Mouse (Mus musculus) midbrain, postnatal 0 days (tissue): ENCODE measurements at regions not wholly inside any gene's neighbourhood (a gene's known extent, or its start where the extent isn't known, plus 50 kb on each side); places are given as distances from the start of the nearest gene placed in this dataset.

Experiments
- ATAC-seq: fragments of 200-750 bp; cut with Nextera tagmentation; 2 replicates; pipeline ENCODE4 v1.8.0; 2017; ENCODE audit warnings: moderate number of reproducible peaks, mild to moderate bottlenecking, moderate TSS enrichment, moderate library complexity; ENCODE audit not compliant: low FRiP score
- DNase-seq: peaks from one replicate; pipeline ENCODE4 v3.0.0-alpha.2; 2015; ENCODE audit warnings: low spot score
- H3K27ac ChIP-seq: fragments of 300-500 bp; sonication (generic); 2 replicates; pipeline ENCODE4 v1.5.1; 2014; ENCODE audit warnings: low read depth, mild to moderate bottlenecking, low read length, mixed read lengths
- H3K27me3 ChIP-seq: fragments of 300-500 bp; sonication (generic); 2 replicates; pipeline ENCODE4 v1.6.1; 2014; ENCODE audit warnings: low read length, control low read depth, mixed read lengths; ENCODE audit not compliant: insufficient read depth
- H3K36me3 ChIP-seq: fragments of 300-500 bp; sonication (generic); 2 replicates; pipeline ENCODE4 v1.6.1; 2014; ENCODE audit warnings: low read length, control low read depth, mixed read lengths; ENCODE audit not compliant: insufficient read depth
- H3K4me1 ChIP-seq: fragments of 300-500 bp; sonication (generic); 2 replicates; pipeline ENCODE4 v1.6.1; 2014; ENCODE audit warnings: mild to moderate bottlenecking, control low read depth, antibody characterized with exemption, low read length, mixed read lengths; ENCODE audit not compliant: insufficient read depth
- H3K4me2 ChIP-seq: fragments of 300-500 bp; sonication (generic); 2 replicates; pipeline ENCODE4 v1.6.1; 2014; ENCODE audit warnings: low read depth, mild to moderate bottlenecking, low read length, mixed read lengths; ENCODE audit not compliant: poor library complexity, severe bottlenecking
- H3K4me3 ChIP-seq: fragments of 300-500 bp; sonication (generic); 2 replicates; pipeline ENCODE4 v1.5.1; 2014; ENCODE audit warnings: low read depth, mild to moderate bottlenecking, low read length, moderate library complexity
- H3K9ac ChIP-seq: fragments of 300-500 bp; sonication (generic); replicated peaks from 2 replicates; pipeline ENCODE4 v1.6.1; 2014; ENCODE audit warnings: mild to moderate bottlenecking, low read length, moderate library complexity, mixed read lengths; ENCODE audit not compliant: poor library complexity, severe bottlenecking
- H3K9me3 ChIP-seq: fragments of 300-500 bp; sonication (generic); 2 replicates; pipeline ENCODE4 v1.6.1; 2016; ENCODE audit warnings: low read length, control low read depth
- CTCF ChIP-seq: IDR thresholded peaks from 2 replicates; pipeline ENCODE4 v1.5.1; 2016; ENCODE audit warnings: antibody characterized with exemption, mild to moderate bottlenecking
- WGBS: fragments of 180-500 bp; shearing (Covaris S2); extraction: QIAGEN DNeasy Blood & Tissue Kit; methylation state at CpG from one replicate; pipeline ENCODE4 v1.1.7; 2014; 5-methylcytosine and 5-hydroxymethylcytosine counted together

DNA sequence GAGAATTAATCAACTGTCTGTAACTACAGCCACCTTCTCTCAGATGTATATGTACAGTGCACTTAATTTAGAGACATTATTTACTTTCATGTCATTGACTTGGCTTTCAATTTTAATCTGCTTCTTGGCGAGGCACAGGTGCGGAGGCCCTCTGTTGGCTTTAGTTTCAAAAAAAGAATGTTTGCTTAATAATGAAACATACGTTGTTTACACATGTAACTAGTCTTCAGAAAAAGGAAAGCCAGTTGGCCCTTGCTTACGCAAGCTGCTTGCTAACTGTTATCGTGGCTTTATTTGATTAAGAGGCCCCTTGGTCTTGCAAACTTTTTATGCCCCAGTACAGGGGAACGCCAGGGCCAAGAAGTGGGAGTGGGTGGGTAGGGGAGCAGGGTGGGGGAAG lies 576.6 kb downstream of the Lmo7 start:
- no peak overlapping the region for H3K4me2 ChIP-seq
- no peak for TF ChIP-seq CTCF
- no peaks in the 10 kb centered on the region for H3K9me3 ChIP-seq
- DNase-seq: no peak
- WGBS: 87% methylated on average over 6 of the region's 6 CpGs
- no peak overlapping the region for H3K9ac ChIP-seq
- H3K27ac ChIP-seq: no peak overlapping the region
- no peaks in the 10 kb centered on the region for H3K27me3 ChIP-seq
- H3K36me3 ChIP-seq: no peaks in the 10 kb centered on the region
- no peak for ATAC-seq
- H3K4me3 ChIP-seq: no peak overlapping the region
- no peaks in the 10 kb centered on the region for H3K4me1 ChIP-seq

DNA sequence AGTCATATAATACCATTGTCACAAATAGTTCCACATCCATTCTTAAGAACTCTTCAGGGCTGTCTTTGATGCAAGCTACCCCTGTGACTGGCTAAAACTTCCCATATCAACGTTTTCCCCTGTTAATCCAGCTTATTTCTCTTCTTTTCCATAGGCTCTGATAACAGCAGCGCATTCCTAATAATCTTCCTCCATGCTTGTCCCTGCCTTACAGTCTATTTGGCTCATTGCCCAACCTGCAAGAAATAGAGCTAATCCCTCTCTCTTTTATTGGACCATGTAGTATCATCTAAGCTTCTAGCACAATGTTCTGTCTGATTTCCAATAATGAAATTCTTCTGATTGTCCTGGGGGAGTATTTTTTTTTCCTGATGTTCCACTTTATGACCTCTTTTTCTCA lies 573.1 kb downstream of the Lmo7 start:
- DNase-seq: no peak
- no peaks in the 10 kb centered on the region for H3K36me3 ChIP-seq
- no peaks in the 10 kb centered on the region for H3K9me3 ChIP-seq
- H3K9ac ChIP-seq: no peak overlapping the region
- H3K4me1 ChIP-seq: no peaks in the 10 kb centered on the region
- 37% methylated on average over 2 of the region's 2 CpGs for whole genome bisulfite sequencing
- ATAC-seq: no peak
- no peak overlapping the region for H3K27ac ChIP-seq
- no peak for TF ChIP-seq CTCF
- no peak overlapping the region for H3K4me2 ChIP-seq
- no peaks in the 10 kb centered on the region for H3K27me3 ChIP-seq
- H3K4me3 ChIP-seq: no peak overlapping the region

DNA sequence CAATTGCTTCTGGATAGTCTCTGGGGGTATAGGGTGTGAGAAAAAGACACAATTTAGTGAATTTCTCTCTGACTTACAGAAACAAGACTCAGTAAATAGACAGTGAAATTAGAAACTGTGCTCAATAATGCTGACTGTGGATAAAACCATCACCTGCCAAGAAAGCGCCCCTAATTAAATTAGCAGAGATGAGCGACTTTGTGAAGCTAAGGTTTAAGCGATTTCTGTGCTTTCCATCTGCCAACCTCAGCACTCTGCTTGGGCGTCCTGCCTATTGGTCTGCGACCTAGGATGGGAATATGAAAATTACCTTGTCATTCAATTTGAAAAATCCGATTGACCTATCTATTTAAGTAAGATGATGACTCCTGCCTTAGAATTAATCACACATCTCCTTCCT lies 570.5 kb downstream of the Lmo7 start:
- H3K27me3 ChIP-seq: no peaks in the 10 kb centered on the region
- no peaks in the 10 kb centered on the region for H3K36me3 ChIP-seq
- 78% methylated on average over 6 of the region's 6 CpGs for WGBS
- no peak overlapping the region for H3K9ac ChIP-seq
- H3K27ac ChIP-seq: no peak overlapping the region
- DNase-seq: peak; percentile 54
- ATAC-seq: no peak
- no peak for TF ChIP-seq CTCF
- H3K9me3 ChIP-seq: no peaks in the 10 kb centered on the region
- no peaks in the 10 kb centered on the region for H3K4me1 ChIP-seq
- no peak overlapping the region for H3K4me2 ChIP-seq
- no peak overlapping the region for H3K4me3 ChIP-seq

DNA sequence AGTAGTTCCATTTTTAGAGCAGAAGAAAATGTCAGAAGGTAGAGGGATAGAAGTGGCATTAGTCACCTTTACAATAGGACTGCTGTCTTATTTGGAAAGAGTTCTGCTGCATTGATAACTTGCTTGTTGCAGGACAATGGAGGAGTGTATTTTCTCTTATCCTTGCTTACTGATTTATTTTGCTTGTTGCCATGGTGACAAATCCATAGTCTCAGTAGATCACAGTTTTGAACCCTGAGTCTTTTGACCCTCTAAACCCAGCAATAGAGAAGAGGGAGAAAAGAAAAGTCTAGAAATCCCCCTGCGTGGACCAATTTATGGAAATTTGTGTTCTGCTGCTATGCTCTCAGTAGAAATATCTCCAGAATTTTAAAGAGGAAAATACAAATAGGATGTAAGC lies 561.6 kb downstream of the Lmo7 start:
- no peak for DNase-seq
- Histone ChIP-seq H3K9ac (no peak overlapping the region), H3K27ac (no peak overlapping the region), H3K36me3 (no peaks in the 10 kb centered on the region), H3K4me3 (no peak overlapping the region), H3K27me3 (no peaks in the 10 kb centered on the region), H3K9me3 (no peaks in the 10 kb centered on the region), H3K4me1 (no peaks in the 10 kb centered on the region), H3K4me2 (no peak overlapping the region)
- TF ChIP-seq CTCF: no peak
- no peak for ATAC-seq
- WGBS: 28% methylated on average over 1 of the region's 1 CpGs

DNA sequence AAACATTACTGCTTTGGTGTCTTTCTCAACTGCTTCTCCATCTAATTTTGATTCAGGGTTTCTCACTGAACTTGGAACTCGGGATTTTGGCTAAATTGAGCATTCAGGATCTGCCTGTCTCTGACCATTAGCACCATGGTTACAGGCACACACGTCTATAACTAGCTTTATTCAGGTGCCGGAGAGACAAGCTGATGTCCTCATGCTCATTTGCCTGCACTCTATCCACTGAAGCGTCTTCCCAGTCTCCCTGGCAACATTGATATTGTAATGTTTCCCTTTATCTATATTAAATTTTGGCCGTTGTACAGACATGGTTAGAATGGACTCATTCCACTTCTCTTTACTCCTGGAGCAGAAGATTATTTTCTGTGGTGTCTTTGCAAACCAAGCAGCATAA lies 520.3 kb downstream of the Lmo7 start:
- Histone ChIP-seq H3K4me3 (no peak overlapping the region), H3K4me2 (no peak overlapping the region), H3K27me3 (no peaks in the 10 kb centered on the region), H3K27ac (no peak overlapping the region), H3K36me3 (no peaks in the 10 kb centered on the region), H3K9me3 (no peaks in the 10 kb centered on the region), H3K9ac (no peak overlapping the region), H3K4me1 (peaks cover 4% of the 10 kb centered on the region; the same call in 1 of the 2 replicates)
- no peak for ATAC-seq
- peak; percentile 22 for DNase-seq
- 34% methylated on average over 5 of the region's 5 CpGs for WGBS
- no peak for TF ChIP-seq CTCF

DNA sequence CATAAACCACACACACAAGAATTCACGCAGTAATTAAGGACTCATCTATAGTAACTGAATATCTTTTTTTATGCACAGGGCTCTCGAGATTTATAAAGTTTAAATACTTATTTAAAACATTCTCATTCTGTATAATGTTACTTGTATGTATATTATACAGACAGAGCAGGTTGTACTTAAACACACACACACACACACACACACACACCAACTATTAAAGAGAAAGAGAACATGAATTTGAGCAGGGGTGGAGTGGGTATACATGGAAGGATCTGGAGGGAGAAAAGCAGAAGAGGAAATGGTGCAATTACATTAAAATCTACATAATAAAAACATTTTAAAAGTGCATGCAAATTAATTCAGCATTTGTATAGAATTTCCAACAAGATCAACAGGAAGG lies 518.8 kb downstream of the Lmo7 start:
- H3K4me1 ChIP-seq: peaks cover 4% of the 10 kb centered on the region; the same call in 1 of the 2 replicates
- no peak for TF ChIP-seq CTCF
- H3K27me3 ChIP-seq: no peaks in the 10 kb centered on the region
- H3K9me3 ChIP-seq: no peaks in the 10 kb centered on the region
- ATAC-seq: no peak
- H3K4me2 ChIP-seq: no peak overlapping the region
- H3K4me3 ChIP-seq: no peak overlapping the region
- DNase-seq: no peak
- H3K27ac ChIP-seq: no peak overlapping the region
- H3K9ac ChIP-seq: no peak overlapping the region
- 85% methylated on average over 2 of the region's 2 CpGs for WGBS
- no peaks in the 10 kb centered on the region for H3K36me3 ChIP-seq
